In the genomic region with DNA sequence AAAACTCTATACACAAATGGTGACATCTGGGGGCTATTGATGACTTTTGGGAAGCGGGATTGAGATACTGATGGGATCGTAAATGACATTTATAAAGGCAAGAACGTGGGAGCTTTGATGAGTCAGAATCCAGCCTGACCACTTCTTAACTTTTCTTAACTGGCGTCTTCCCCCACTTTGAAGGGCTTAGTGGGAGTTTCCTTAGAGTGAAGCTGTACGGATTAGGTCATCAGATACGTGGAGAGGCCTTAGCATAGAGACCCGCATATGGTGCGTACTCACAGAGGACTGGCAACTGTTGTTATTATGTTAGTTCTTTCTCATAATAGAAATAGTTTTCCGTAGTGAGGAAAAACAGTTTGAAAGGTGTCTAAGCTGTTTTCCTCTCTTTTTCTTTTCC, we compare ENCODE assay signal across 20 mouse cellular contexts.
"Had no signal": no experiment of that assay in that cellular context is flagged by ENCODE, and none has a peak within 500 bp of the region (broad histone marks: within the 10 kb centered on the region; RNA-seq: fewer than 3 reads in every experiment).

No protein-coding gene starts in this region.

- H3K9ac ChIP-seq: liver, embryonic 12.5 days; liver, embryonic 14.5 days; lung, embryonic 15.5 days; neural tube, embryonic 13.5 days; neural tube, embryonic 15.5 days had no signal

- ATAC-seq: liver, embryonic 12.5 days; midbrain, embryonic 16.5 days had no signal

- H3K27me3 ChIP-seq: liver, embryonic 12.5 days; lung, embryonic 15.5 days; neural tube, embryonic 13.5 days; neural tube, embryonic 15.5 days had no signal

- H3K9me3 ChIP-seq: liver, embryonic 12.5 days; lung, embryonic 15.5 days; midbrain, embryonic 10.5 days; neural tube, embryonic 13.5 days; neural tube, embryonic 15.5 days had no signal

- H3K4me3 ChIP-seq: liver, embryonic 12.5 days; lung, embryonic 15.5 days; midbrain, embryonic 10.5 days; myocyte; neural tube, embryonic 13.5 days; neural tube, embryonic 15.5 days had no signal

- H3K36me3 ChIP-seq: liver, embryonic 12.5 days; midbrain, embryonic 10.5 days; neural tube, embryonic 13.5 days; neural tube, embryonic 15.5 days had no signal

- DNase-seq: lung, adult 2 months; lung, postnatal 10 days; lung, postnatal 4 days; midbrain, embryonic 14.5 days; retina, postnatal 1 day; right cerebral cortex, adult 18-20 months; right cerebral cortex, postnatal 25 days; right cerebral cortex, postnatal 4 days; spleen, adult 18-20 months; thymus, adult 18-20 months; thymus, postnatal 14 days; thymus, postnatal 36 days had no signal

- H3K4me2 ChIP-seq: liver, embryonic 12.5 days; lung, embryonic 15.5 days; neural tube, embryonic 13.5 days; neural tube, embryonic 15.5 days had no signal

- H3K27ac ChIP-seq: liver, embryonic 12.5 days; liver, embryonic 14.5 days; lung, embryonic 15.5 days; midbrain, embryonic 10.5 days; neural tube, embryonic 13.5 days; neural tube, embryonic 15.5 days had no signal
